ENCODE assay signal across 8 mouse cellular contexts in the genomic region with DNA sequence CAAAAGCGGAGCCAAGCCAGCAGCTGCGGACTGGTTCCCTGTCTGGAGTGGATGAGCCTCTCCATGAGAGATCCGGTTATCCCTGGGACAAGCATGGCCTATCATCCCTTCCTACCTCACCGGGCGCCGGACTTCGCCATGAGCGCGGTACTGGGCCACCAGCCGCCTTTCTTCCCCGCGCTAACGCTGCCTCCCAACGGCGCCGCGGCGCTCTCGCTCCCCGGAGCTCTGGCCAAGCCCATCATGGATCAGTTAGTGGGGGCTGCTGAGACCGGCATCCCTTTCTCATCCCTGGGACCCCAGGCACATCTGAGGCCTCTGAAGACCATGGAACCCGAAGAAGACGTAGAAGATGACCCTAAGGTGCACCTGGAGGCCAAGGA. TPM values are rescaled to one million over a fixed set of nuclear protein-coding genes. Genes with fewer than 3 reads are reported as not detected.
A peak's percentile ranks its signal among the peaks of the same experiment; 100 is the strongest.
DNase-seq lines count a peak whose midpoint lies in the region; ATAC-seq lines count a peak whose summit lies in the region.

No protein-coding gene starts in this region.

- peaks cover 78% of the 10 kb centered on the region for H3K27me3 ChIP-seq in heart, embryonic 15.5 days
- peaks cover 68% of the 10 kb centered on the region for H3K27me3 ChIP-seq in limb, embryonic 15.5 days
- peaks cover 20% of the 10 kb centered on the region for H3K27me3 ChIP-seq in stomach, embryonic 14.5 days (ENCODE audit: control insufficient read depth, insufficient read depth, low read length)

- no peaks in the 10 kb centered on the region for H3K9me3 ChIP-seq in heart, embryonic 15.5 days (replicated peaks)
- no peaks in the 10 kb centered on the region for H3K9me3 ChIP-seq in limb, embryonic 15.5 days
- H3K9me3 ChIP-seq in stomach, embryonic 14.5 days (ENCODE audit: control insufficient read depth, low read depth, low read length) = no peaks in the 10 kb centered on the region

- peak overlapping the region; percentile 94 for H3K4me2 ChIP-seq in heart, embryonic 15.5 days
- peak overlapping the region; percentile 72 for H3K4me2 ChIP-seq in limb, embryonic 15.5 days
- peak overlapping the region; percentile 82 for H3K4me2 ChIP-seq in stomach, embryonic 14.5 days (replicated peaks; ENCODE audit: low read depth, low read length)

- peak; percentile 40 for DNase-seq in gastrocnemius, postnatal 14 days
- no peak for DNase-seq in gastrocnemius, postnatal 25 days
- DNase-seq in Muller cell, postnatal 12 days (ENCODE audit: inconsistent ontology term) = peak; percentile 60
- no peak for DNase-seq in cerebellum, adult 9-11 months
- DNase-seq in layer of hippocampus, adult 8-10 months (ENCODE audit: low spot score in 2 of 2) = no peak

- peak overlapping the region; percentile 46 for H3K4me3 ChIP-seq in heart, embryonic 15.5 days
- H3K4me3 ChIP-seq in limb, embryonic 15.5 days = peak overlapping the region; percentile 52
- H3K4me3 ChIP-seq in stomach, embryonic 14.5 days (ENCODE audit: low read depth, low read length) = peak overlapping the region; percentile 44

- peaks cover 30% of the 10 kb centered on the region for H3K4me1 ChIP-seq in heart, embryonic 15.5 days (replicated peaks)
- peaks cover 34% of the 10 kb centered on the region for H3K4me1 ChIP-seq in limb, embryonic 15.5 days
- peaks cover 21% of the 10 kb centered on the region; the same call in 1 of the 2 replicates for H3K4me1 ChIP-seq in stomach, embryonic 14.5 days (ENCODE audit: control insufficient read depth, insufficient read depth, low read length)

- no peak for ATAC-seq in heart, embryonic 15.5 days (replicated peaks; ENCODE audit: insufficient number of reproducible peaks, insufficient read depth, low FRiP score, low read depth)
- ATAC-seq in limb, embryonic 15.5 days (ENCODE audit: insufficient number of reproducible peaks, low FRiP score, low TSS enrichment, low read depth) = no peak
- ATAC-seq in stomach, embryonic 14.5 days (ENCODE audit: insufficient number of reproducible peaks, insufficient read depth, low FRiP score, low read depth) = no peak

- H3K27ac ChIP-seq in heart, embryonic 15.5 days = peak overlapping the region; percentile 89
- peak overlapping the region; percentile 94 for H3K27ac ChIP-seq in limb, embryonic 15.5 days
- H3K27ac ChIP-seq in stomach, embryonic 14.5 days (ENCODE audit: low read length) = peak overlapping the region; percentile 94; the same call in 1 of the 2 replicates

- intact Hi-C loops in gastrocnemius, postnatal 14 days (cut with DNase I; ENCODE audit: low total_unique reads) = no loop called here

- WGBS in heart, embryonic 15.5 days = 1% methylated on average over 23 of the region's 23 CpGs
- WGBS in limb, embryonic 15.5 days = under 1% methylated on average over 23 of the region's 23 CpGs
- WGBS in stomach, embryonic 14.5 days = under 1% methylated on average over 23 of the region's 23 CpGs

- peak overlapping the region; percentile 58 for H3K9ac ChIP-seq in heart, embryonic 15.5 days
- H3K9ac ChIP-seq in limb, embryonic 15.5 days = peak overlapping the region; percentile 41
- H3K9ac ChIP-seq in stomach, embryonic 14.5 days (replicated peaks; ENCODE audit: low read depth, low read length) = peak overlapping the region; percentile 67

- H3K36me3 ChIP-seq in heart, embryonic 15.5 days = no peaks in the 10 kb centered on the region
- H3K36me3 ChIP-seq in limb, embryonic 15.5 days = no peaks in the 10 kb centered on the region
- no peaks in the 10 kb centered on the region for H3K36me3 ChIP-seq in stomach, embryonic 14.5 days (ENCODE audit: control insufficient read depth, insufficient read depth, low read length)

RNA-seq across cellular contexts. Expression of gene Tbx3, which starts 1.5 kb away (rescaled TPM):
- 1 to 10 TPM; 6.5 to 9.4 TPM for total RNA-seq in gastrocnemius, postnatal 14 days (2021)
- 1 to 10 TPM; 2.6 to 4.3 TPM for total RNA-seq in gastrocnemius, postnatal 25 days (2021)
- 10.0 and 11.4 TPM in 2 replicates for polyA plus RNA-seq in heart, embryonic 15.5 days (2015; fragmentation: Nextera tagmentation; extraction: Ambion mirVana)
- 20.8 and 23.5 TPM in 2 replicates for polyA plus RNA-seq in limb, embryonic 15.5 days (2015; fragmentation: Nextera tagmentation; extraction: Ambion mirVana)
- 20.4 and 20.6 TPM in 2 replicates for polyA plus RNA-seq in stomach, embryonic 14.5 days (2014; fragmentation: Nextera tagmentation; extraction: Ambion mirVana)
- total RNA-seq in layer of hippocampus, adult 8-10 months (2022) = 1 to 10 TPM; 2.2 to 3.4 (median 2.6) TPM

Comparison
In these comparisons a context has a peak if more than half of its experiments do, and no peak if none do; other contexts are left out.
1. DNase-seq: peak in gastrocnemius, postnatal 14 days (single experiment) and Muller cell, postnatal 12 days (single experiment); none in gastrocnemius, postnatal 25 days (single experiment), cerebellum, adult 9-11 months (single experiment) and layer of hippocampus, adult 8-10 months (0 of 2).
2. Peak in every context shown above with its lines, with median percentiles within 50 percentile points of each other: H3K27ac ChIP-seq, H3K4me2 ChIP-seq, H3K4me3 ChIP-seq and H3K9ac ChIP-seq.